Mouse (Mus musculus) cerebellum, adult 8-10 months (tissue): ENCODE data around the gene Olfr120.
"Not testable (repeated sequence)": the region's sequence is repeated elsewhere in the genome, so short reads cannot be mapped to it uniquely, and the experiment has no call there.

ENCODE experiments used
- DNase-seq: peaks from one replicate; pipeline ENCODE4 v3.0.0; 2022

Olfr120 gene

GRCm38 (mm10) chr17:37721508-37721907, at the start of gene Olfr120:
Gene Olfr120, plus strand, starts transcription at chr17:37721808.
- DNase-seq: no peak

- DNase-seq: not testable (repeated sequence)
Observed at GRCm38 (mm10) chr17:37696264-37696663, 25.3 kb upstream of the Olfr120 start, which contains the start of gene Olfr119. Gene Olfr119, plus strand, starts transcription at chr17:37696564.

- no peak for DNase-seq
Observed at GRCm38 (mm10) chr17:37738070-37738469, 16.5 kb downstream of the Olfr120 start.

GRCm38 (mm10) chr17:37768307-37768706, 46.7 kb downstream of the Olfr120 start, which contains the start of gene Olfr122:
Gene Olfr122, plus strand, starts transcription at chr17:37768607.
- DNase-seq: no peak
